Mouse (Mus musculus) megakaryocyte-erythroid progenitor cell, adult 5 weeks (primary cell): ENCODE data around the gene Gm28961. TPM values are rescaled to one million over a fixed set of nuclear protein-coding genes. Genes with fewer than 3 reads are reported as not detected.

Source experiments
- polyA plus RNA-seq: library from polyadenylated mRNA; stranded (reverse); fragments of >175 nt; gene quantifications from 2 replicates; pipeline ENCODE4 v1.2.3, GENCODE M21; 2012

Gene Gm28961
- polyA plus RNA-seq, result not detected in 2 replicates

DNA sequence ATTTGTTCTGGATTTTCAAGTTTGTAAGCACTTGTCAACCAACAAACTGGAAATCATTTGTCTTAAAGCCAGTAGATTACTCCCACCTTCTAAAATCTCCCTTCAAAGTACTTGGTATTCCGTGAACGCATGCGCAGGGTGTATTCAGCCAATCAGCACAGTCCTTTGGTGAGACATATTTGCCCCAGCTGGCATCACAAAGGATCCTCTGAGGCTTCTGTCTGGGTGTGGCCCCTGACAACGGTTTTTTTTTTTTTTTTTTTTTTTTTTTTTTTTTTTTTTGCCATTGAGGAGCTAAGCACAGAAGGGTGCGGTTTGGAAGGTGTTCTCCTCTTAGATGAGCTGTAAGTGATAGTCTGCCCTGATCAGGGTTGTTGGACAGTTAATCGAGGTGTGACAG is at the start of gene Gm28961:
Gm28961 (plus strand) TSS at position 301 of the 400 bp plus-strand sequence.

Other genes with a start within 250 kb of the Gm28961 start
- gene Gm21943, start 172.0 kb upstream of the Gm28961 start, polyA plus RNA-seq, result not detected in 2 replicates